Mouse (Mus musculus) layer of hippocampus, adult 9-10 months (tissue): ENCODE results near the gene Gm10153.
"Not testable (repeated sequence)": the region's sequence is repeated elsewhere in the genome, so short reads cannot be mapped to it uniquely, and the experiment has no call there.

Experiments used
- DNase-seq: peaks from one replicate; pipeline ENCODE4 v3.0.0; 2022; ENCODE audit warnings: low spot score

Gene Gm10153

DNA sequence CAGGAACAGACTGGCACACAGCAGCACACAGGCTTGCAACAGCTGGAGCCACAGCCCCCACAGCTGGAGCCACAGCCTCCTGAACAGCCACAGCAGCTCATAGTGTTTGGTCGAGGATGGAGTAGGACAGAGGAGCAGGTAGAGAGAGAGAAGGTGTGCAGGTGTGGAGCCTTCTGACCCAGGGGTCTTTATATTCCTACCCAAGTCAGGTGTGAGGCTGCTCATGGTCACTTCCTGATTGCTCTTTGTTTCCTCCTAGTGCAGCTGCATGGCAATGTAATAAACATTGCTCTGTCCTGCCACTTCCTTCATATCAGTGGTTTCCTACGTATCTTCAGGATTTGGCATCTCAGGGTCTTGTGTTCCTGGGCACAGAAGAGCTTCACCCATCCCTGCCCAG is at the start of gene Gm10153:
Gene Gm10153 (minus strand): TSS at position 101 of the 400 bp plus-strand sequence.
- DNase-seq = no peak

DNA sequence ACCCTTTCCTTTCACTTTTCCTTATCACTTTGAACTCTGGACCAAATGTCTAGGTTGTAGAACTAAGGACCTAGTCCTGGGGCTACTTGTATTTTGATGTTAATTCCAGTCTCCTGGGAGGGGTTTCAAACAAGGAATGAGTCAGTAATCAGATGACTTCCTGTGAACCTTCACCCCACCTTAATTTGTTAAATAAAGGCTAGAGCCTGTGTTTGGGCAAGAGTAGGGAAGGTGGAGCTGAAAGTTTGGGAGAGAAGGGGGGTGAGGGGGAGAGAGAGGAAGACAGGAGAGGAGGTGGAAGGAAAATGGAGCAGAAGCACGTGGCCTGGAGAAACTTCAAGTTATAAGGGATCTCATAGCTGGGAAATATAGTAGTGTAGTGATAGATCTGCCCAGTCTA is 41.4 kb upstream of the Gm10153 start:
- no peak for DNase-seq

DNA sequence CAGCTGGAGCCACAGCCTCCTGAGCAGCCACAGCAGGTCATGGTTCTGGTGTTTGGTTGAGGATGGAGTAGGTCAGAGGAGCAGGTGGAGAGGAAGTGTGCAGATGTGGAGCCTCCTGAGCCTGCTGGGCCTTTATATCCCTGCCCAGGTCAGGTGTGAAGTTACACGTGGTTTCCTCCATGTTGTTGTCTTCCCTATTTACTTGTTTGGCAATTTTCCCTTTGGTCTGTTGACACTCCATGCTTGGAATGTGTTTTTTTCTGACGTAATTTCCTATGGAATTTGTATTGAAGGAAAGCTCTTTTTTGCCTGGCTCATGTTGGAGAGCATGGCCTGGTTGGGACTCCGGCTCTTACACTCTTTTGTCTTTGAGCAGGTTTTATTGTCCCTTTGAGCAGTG is 39.7 kb upstream of the Gm10153 start, which contains the start of gene Krtap5-5:
Gene Krtap5-5 (minus strand): TSS at position 101 of the 400 bp plus-strand sequence.
- DNase-seq = not testable (repeated sequence)

DNA sequence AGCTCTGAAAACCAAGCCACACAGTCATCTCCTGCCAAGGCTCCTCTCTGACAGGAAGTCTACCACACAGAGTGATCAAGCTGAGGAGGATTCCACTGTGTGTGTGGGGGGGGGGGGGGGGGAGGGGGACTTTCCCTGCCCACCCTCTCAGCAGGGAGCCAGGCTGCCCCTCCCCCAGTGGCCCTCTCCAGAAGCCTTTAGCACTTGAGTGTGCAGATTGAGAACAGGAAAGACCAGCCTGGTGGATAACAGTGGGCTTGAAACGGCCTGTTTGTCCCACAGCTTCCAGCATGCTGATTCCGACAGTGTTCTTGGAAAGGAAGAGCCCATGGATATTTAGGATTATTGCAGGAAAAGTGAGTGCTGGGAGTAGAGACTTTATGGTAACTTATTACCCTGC is 34.3 kb upstream of the Gm10153 start:
- DNase-seq = no peak

DNA sequence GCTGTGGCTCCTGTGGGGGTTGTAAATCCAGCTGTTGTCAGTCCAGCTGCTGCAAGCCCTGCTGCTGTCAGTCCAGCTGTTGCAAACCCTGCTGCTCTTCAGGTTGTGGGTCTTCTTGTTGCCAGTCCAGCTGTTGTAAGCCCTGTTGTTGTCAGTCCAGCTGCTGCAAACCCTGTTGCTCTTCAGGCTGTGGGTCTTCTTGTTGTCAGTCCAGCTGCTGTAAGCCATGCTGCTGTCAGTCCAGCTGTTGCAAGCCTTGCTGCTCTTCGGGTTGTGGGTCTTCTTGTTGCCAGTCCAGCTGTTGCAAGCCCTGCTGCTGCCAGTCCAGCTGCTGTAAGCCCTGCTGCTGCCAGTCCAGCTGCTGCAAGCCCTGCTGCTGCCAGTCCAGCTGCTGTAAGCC is 21.9 kb upstream of the Gm10153 start:
- not testable (repeated sequence) for DNase-seq

DNA sequence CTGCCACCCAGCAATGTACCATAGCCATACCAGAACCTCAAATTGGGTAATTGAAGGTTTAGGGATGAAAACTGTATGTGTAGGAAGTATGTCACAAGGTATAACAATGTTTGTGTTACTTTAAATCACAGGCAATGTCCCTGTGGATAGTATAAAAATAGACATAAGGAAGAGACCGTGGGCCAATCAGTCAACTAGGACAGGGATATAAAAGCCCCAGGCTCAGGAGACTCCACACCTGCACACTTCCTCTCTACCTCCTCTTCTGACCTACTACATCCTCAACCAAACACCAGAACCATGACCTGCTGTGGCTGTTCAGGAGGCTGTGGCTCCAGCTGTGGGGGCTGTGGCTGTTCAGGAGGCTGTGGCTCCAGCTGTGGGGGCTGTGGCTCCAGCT is 21.4 kb upstream of the Gm10153 start, which contains the start of gene Gm7579:
Gene Gm7579 (plus strand): TSS at position 301 of the 400 bp plus-strand sequence.
- DNase-seq = no peak

DNA sequence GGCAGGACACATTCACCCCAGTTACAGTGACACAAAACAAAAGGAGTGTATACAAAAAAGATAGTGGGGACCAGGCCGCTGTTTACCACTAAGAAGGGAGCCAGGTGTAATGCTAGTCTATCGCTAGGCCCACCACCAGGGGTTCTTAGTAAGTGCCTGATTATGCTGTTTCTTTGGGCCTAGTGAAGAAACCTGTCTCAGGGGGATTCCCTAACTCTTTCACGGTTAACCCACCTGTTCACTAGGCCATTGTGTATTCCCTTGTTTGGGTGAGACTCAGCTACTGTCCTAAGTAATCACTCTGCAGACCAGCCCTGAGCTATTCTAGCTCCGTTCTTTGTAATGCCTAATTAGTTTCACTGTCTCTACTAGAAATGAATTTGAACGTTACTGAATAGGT is 16.7 kb upstream of the Gm10153 start:
- DNase-seq = not testable (repeated sequence)

DNA sequence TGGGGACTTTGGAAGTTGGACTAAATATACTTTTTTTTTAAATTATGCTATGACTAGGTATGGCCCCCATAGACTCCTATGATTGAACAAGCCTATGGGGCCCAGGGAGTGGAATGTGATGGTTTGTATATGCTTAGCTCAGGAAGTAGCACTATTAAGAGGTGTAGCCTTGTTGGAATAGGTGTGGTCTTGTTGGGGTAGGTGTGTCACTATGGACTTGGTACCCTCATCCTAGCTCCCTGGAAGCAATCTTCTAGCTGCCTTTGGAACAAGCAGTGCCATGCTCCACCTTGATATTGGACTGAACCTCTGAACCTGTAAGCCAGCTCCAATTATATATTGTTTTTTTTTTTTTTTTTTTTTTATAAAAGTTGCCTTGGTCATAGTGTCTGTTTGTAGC is 15.3 kb upstream of the Gm10153 start:
- DNase-seq = no peak

DNA sequence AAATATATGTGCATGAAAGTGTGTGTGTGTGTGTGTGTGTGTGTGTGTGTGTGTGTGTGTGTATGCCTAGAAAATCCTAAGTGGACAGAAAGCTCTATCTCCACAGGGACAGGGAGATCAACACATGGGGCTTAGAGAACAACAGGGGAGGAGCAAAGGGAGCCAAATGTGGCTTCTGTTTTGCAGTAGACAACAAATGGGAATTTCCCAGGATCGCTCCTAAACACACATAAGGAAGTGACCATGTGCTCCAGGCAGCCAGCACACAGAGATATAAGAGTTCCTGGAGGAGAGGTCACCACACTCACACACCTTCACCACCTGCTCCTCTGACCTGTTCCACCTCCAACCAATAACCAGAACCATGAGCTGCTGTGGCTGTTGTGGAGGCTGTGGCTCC is 10.9 kb upstream of the Gm10153 start, which contains the start of gene Krtap5-3:
Gene Krtap5-3 (plus strand): TSS at position 301 of the 400 bp plus-strand sequence.
- DNase-seq = no peak

DNA sequence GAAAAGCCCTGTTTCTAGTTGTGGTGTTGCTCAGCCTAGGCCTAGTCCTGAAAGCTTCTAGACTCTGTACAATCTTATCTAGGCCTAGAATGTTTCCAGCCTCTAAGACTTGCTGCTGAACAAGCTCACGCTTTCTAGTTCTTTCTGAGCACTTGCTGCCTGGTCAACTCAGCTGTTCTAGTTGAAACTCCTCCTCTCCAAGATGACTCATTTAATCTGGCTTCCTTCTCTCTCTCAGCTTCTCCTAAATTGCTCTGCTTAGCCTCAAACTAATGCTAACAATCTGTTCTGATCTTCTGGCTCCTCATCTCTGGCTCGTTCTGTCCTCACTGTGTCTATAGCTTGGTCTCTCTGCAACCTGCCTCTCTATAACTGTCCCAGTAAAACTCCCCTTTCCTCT is 8.6 kb upstream of the Gm10153 start:
- DNase-seq = no peak

DNA sequence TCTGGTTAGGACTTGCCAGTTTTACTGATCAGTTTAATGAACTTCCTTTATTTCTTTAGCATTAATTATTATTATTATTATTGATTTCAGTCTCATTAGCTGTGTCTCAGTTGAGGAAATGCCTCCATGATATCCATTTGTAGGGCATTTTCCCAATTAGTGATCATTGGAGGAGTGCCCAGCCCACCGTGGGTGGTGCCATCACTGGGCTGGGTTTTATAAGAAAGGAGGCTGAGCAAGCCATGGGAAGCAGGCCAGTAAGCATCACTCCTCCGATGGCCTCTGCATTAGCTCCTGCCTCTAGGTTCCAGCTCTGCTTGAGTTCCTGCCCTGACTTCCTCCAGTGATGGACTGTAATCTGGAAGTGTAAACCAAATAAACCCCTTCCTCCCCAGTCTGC is 2.0 kb downstream of the Gm10153 start:
- DNase-seq = no peak

DNA sequence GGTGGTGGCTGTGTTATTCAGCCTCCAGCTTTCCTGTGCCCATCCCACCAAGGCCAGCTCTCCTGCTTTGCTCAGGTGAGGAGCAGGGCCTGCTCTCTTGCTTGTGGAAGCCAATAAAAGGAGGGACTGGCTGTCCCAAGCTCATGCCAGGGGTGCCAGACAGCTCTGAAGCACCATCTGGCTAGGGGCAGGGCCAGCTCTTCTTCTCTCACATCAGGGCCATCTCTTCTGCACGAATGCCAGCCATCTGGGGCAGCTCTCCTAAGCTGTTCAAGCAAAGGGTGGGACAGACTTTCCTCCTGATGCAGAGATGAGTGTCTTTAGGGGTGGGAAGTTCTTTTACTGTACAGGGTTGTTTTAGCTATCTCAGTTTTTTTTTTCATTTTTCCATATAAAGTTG is 9.2 kb downstream of the Gm10153 start:
- no peak for DNase-seq

DNA sequence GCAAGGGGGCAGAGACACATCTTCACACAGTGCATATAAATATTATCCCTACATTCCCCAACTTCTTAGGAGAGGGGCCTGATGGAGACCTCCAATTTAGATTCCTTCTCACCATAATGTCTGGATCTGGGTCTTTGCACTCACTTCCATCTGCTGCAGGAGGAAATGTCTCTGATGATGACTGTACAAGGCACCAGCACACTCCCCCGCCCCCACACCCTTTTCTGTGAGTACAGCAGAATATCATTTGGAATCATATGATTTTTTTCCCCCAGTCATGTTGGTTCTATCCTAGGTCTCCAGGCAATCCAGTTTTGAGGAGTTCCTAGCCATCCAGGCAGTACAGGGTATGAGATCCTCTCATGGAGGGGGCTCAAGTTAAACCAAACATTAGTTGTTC is 11.5 kb downstream of the Gm10153 start:
- no peak for DNase-seq

DNA sequence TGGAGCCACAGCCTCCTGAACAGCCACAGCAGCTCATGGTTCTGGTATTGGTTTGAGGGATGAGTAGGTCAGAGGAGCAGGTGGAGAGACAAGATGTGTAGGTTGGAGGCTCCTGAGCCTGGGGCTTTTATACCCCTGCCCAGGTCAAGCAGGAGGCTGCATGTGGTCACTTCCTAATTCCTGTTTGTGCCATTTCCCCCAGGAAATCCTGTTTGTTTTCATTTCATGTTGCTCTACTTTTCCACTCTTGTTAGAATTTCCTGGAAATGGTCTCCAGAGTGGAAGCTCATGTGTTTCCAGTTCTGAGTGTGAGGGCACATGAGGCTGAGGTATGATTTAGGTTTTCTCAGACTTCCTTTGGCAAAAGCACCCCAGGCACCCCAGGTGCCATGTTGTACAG is 14.3 kb downstream of the Gm10153 start, which contains the start of gene Krtap5-2:
Gene Krtap5-2 (minus strand): TSS at position 101 of the 400 bp plus-strand sequence.
- DNase-seq = not testable (repeated sequence)

DNA sequence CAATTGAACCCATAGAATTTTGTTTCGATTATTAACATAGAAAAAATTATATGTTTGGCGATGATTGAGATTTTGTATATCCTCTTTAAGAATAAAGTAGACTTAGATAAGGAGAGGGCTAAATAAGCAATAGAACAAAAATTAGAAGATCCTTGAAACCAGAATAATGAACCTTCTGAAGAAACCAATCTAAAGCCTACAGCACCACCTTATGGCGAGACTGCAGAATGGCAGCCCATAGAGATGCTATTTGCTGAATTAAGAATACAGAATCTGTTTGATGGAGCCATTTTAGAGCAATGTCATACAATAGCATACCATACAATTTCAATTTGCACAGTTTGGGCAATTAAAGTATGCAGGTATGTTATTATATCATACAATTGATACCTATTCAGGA is 20.4 kb downstream of the Gm10153 start:
- DNase-seq = no peak

DNA sequence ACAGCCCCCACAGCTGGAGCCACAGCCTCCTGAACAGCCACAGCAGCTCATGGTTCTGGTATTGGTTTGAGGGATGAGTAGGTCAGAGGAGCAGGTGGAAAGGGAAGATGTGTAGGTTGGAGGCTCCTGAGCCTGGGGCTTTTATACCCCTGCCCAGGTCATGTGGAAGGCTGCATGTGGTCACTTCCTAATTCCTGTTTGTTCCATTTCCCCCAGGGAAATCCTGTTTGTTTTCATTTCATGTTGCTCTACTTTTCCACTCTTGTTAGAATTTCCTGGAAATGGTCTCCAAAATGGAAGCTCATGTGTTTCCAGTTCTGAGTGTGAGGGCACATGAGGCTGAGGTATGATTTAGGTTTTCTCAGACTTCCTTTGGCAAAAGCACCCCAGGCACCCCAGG is 24.6 kb downstream of the Gm10153 start, which contains the start of gene Gm4553:
Gene Gm4553 (minus strand): TSS at position 101 of the 400 bp plus-strand sequence.
- not testable (repeated sequence) for DNase-seq

DNA sequence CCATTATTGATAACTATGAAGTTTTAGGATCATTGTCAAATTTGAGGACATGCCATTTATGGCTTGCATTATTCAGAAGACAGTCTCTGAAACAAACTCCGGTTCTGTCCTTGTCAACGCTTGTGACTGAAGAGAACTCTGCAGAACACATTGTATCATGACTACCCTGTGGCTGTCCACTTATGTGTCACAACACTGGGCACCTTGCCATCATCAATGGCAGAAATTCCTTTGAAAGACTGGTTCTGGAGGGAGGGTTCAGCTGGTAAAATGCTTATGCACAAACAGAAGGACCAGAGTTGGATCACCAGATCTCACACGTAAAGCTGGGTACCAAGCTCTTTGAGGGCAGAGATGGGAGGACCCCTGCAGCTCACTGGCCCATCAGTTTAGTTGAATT is 30.8 kb downstream of the Gm10153 start:
- DNase-seq = no peak

DNA sequence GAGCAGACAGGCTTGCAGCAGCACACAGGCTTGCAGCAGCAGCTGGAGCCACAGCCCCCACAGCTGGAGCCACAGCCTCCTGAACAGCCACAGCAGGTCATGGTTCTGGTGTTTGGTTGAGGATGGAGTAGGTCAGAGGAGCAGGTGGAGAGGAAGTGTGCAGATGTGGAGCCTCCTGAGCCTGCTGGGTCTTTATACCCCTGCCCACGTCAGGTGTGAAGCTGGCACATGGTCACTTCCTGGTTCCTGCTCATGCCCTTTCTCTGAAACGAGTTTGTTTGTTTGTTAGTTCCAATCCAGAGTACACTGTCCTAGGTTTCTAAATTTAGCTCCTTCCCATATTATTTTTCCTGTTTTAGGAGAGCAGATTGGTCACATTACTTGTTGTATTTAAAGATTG is 33.2 kb downstream of the Gm10153 start, which contains the start of gene Gm29735:
Gene Gm29735 (minus strand): TSS at position 101 of the 400 bp plus-strand sequence.
- DNase-seq = not testable (repeated sequence)

DNA sequence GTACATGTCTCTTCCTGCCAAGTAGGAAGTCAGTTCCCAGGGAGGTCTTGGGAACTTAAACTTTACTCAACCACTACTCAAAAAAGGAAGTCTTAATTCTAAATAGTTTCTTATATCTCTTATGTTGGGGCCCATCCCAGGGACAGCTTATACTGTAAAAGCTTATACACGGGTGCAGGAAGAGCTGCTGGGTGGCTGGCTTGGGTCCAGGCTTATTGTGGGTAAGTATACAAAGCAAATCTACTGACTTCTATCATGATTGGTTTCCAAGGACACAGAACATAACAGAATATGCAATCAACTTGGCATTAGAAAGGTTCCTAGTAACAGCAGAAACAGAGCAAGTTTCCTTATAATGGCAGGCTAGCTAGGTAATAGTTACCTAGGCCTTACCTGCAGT is 34.9 kb downstream of the Gm10153 start:
- DNase-seq = no peak

DNA sequence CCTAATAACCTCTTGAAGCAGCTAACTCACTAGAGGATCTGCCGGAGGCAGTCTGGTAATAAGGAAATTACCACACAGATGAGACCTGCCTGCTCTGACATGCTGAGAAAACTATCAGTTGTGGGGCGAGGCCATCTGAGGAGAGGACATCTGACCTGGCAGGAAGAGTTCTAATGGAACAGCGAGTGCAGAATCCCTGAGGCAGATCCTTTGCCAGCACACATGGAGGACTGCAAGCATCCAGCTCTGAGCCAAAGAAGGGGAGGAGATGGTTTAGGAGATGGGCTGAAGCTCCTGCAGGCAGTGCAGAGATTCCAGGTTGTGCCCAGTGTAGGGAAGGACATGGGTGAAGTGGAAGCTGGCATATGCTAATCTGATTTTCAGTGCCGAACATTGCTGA is 38.0 kb downstream of the Gm10153 start:
- no peak for DNase-seq

DNA sequence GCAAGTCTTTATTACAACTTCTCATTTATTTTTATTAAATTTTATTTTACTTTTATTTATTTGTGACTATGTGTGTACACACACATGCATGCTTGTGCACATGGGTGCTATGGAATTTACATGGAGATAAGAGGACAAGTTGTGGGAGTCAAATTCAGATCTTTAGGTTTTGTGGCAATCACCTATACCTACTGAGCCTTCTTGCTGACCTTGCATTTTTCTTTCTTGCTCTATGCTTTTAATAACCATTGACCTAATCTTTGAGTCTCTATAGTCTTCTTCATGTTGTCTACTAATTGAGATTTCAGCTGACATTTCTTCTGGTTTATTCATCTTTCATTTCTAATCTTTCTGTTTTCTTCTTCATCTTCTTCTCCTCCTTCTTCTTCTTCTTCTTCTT is 41.6 kb downstream of the Gm10153 start:
- DNase-seq = no peak

DNA sequence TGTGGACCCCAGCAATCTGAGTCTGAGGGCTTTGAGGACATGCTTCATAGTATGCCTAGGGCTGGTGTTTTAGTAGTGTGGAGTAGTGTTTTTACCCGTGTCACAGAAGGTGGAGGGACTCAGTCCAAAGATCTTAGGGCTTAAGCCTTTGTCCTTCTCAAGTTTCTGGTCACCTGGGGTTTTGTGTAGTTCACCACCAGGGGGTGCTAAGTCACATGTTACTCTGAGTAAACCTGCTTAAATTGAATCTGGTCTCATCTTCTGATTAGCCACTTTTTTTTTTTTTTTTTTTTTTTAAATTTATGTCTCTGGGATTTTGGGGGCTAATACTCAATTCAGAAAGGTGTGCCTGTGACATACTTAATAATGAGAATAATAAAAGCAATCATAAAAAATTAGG is 44.2 kb downstream of the Gm10153 start:
- peak; percentile 18 for DNase-seq

DNA sequence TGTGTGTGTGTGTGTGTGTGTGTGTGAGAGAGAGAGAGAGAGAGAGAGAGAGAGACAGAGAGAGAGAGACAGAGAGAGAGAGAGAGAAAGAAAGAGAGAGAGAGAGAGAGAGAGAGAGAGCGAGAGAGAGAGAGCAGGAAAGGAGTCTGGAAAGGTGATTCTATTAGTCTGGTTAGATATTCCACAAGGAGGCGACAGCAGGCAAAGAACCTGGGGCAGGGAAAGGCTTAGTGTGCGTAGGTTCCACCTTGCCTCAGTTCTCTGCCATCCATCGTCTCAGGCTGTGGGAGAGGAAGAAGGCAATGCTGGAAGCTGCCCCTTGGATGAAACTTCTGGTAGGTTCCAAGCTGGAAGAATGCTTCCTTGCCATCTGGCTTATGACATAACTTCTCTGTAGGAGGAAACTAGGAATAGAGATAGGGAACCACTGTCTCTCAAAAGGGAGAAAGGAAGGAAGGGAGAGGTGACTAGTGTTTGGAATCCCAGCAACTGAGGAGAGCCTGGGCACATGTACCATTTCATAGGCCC is 44.7 kb downstream of the Gm10153 start:
- DNase-seq = no peak

DNA sequence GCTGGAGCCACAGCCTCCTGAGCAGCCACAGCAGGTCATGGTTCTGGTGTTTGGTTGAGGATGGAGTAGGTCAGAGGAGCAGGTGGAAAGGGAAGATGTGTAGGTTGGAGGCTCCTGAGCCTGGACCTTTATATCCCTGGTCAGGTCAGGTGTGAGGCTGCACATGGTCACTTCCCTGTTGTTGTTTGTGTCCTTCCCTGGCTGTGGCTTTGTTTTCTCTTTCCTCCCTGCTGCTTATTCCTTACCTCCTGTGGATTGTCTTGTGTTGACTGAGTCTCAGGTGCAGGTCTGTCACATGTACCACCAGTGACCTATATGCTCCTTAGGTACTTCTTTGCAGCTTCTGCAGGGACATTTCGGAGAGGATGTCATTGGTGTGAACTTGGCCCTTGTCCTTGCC is 45.7 kb downstream of the Gm10153 start, which contains the start of gene Gm45337:
Gene Gm45337 (minus strand): TSS at position 101 of the 400 bp plus-strand sequence.
- DNase-seq = no peak
